Mouse (Mus musculus) thymus, adult 2 months (tissue): ENCODE measurements around the gene Napsa.

Experiments used
- CTCF ChIP-seq: fragments of 200-500 bp; IDR thresholded peaks from 2 replicates; pipeline ENCODE4 v1.5.1; 2012; ENCODE audit warnings: mild to moderate bottlenecking, control low read depth, low read length, moderate library complexity, borderline replicate concordance; ENCODE audit not compliant: control insufficient read depth, poor library complexity, insufficient read depth; ENCODE audit errors: extremely low read depth
- POLR2A ChIP-seq: fragments of 200-500 bp; IDR thresholded peaks from 2 replicates; pipeline ENCODE4 v1.6.1; 2012; ENCODE audit warnings: mild to moderate bottlenecking, low read length, control low read depth, moderate library complexity; ENCODE audit not compliant: control insufficient read depth, poor library complexity, insufficient read depth; ENCODE audit errors: extremely low read depth

GRCm38 (mm10) chr7:44601646-44602045 is 29.5 kb downstream of the Napsa start:
- TF ChIP-seq CTCF (no peak), POLR2A (no peak)
